Mouse (Mus musculus): ENCODE results near the gene Nploc4. TPM values are rescaled to one million over a fixed set of nuclear protein-coding genes. Genes with fewer than 3 reads are reported as not detected.

Gene Nploc4
- 49.8 and 56.0 TPM in 2 replicates for polyA plus RNA-seq (2016; fragmentation: Nextera tagmentation; extraction: Ambion mirVana)

DNA sequence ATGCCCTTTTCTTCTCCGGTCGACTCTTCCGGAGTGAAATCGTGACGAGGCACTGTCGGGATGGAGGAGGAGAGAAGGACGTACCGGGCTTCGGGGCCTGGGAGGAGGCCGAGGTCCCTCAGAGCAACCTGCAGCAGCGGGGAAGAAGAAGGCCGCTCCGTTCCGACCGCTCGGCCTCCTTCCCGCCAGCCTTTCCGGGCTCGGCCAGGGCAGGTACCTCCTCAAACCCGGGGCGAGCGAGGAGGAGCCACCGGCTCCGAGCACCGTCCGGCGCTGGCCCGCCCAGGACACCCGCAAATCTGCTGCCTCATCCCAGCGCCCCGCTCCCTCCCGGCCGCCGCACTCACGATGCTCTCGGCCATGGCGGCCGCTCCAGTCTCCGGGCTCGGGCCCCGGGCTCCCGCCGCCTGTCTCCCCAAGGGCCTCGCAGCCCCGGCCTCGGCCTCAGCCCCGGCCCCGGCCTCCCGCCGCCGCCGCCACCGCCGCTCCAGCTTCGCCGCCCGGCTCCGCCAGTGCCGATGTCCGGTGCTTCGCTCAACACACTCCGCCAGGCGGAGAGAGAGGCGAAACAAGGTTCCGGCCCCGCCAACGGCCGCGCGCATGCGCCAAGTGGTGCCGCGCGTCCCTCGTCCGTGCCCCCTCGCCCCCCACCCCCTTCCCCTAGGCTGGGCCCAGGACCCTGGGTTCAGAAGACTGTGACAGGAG is at the start of gene Nploc4:
TSS of gene Nploc4 (minus strand) at position 557 of the 705 bp plus-strand sequence.
- Histone ChIP-seq H3K9ac (replicated peaks) (peak within 1 kb of the TSS; percentile 98), H3K4me2 (peak within 1 kb of the TSS; percentile 96), H3K27ac (peak within 1 kb of the TSS; percentile 85), H3K36me3 (peaks cover 31% of the 10 kb centered on the region), H3K4me1 (replicated peaks) (peaks cover 12% of the 10 kb centered on the region), H3K9me3 (no peaks in the 10 kb centered on the region), H3K4me3 (replicated peaks) (peak within 1 kb of the TSS; percentile 99), H3K27me3 (no peaks in the 10 kb centered on the region)
- peak; percentile 88 for ATAC-seq (ENCODE audit: insufficient number of reproducible peaks, insufficient read depth, low FRiP score, low TSS enrichment, low read depth)
- WGBS = 1% methylated on average over 70 of the region's 77 CpGs

DNA sequence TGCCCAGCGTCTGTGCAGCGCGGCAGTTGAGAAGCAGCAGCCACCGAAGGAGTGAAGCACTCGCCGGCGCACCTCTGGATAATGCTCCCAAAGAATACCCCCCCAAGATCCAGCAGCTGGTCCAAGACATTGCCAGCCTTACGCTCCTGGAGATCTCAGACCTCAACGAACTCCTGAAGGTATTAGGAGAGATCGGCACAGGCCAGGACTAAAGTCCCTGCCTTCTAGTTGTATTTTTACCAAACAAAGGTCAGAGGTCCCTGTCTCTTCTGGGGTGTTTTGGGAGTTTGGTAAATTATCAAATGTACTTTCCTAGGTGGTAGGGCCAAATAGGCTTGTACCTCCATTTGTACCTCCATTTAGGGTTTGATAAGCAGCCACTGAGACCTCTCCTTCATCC is 47.7 kb upstream of the Nploc4 start:
- 9% methylated on average over 10 of the region's 10 CpGs for WGBS
- Histone ChIP-seq H3K9ac (replicated peaks) (peak overlapping the region; percentile 89), H3K9me3 (no peaks in the 10 kb centered on the region), H3K4me1 (replicated peaks) (peaks cover 30% of the 10 kb centered on the region), H3K27ac (0 out of 2 replicates have a peak overlapping the region, but pooled peaks have one; percentile 91), H3K4me2 (peak overlapping the region; percentile 87), H3K36me3 (peaks cover 78% of the 10 kb centered on the region), H3K4me3 (replicated peaks) (peak overlapping the region; percentile 96), H3K27me3 (no peaks in the 10 kb centered on the region)
- no peak for ATAC-seq (ENCODE audit: insufficient number of reproducible peaks, insufficient read depth, low FRiP score, low TSS enrichment, low read depth)

DNA sequence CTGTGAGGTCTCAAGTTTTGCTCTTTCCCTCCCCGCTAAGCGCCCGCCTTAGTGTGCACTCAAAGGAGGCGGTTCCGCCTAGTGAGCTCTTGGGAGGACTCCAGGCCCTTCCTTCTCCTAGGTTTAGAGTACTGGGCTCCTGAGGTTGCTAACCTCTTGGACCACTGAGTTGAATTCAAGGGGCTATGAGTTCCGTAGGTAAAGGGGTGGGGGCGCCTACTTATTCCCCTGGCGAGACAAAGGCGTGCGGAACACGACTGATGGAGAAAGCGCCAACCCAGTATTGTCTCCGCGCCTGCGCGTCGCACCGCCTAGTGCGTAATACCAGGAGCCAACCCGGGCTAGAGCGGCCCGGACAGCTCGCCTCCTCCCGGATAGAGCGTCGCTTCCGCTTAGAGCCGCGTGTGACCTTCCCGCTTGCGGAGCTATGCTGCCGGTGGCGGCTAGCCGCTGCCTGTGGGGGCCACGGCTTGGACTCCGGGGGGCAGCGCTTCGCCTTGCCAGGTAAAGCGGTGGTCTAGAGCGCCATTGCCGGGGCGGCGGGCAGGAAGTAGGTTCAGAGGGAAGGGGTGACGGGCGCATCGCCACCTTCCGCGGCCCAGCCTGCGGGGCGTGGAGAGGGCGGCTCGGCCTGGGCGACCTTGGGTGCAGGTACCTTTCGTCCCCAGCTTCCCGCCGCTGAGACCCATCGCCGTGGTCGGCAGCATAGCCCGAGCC is 46.9 kb upstream of the Nploc4 start, which contains the start of gene Mrpl12:
TSS of gene Mrpl12 (plus strand) at position 349 of the 717 bp plus-strand sequence.
- Histone ChIP-seq H3K9me3 (no peaks in the 10 kb centered on the region), H3K9ac (replicated peaks) (peak within 1 kb of the TSS; percentile 89), H3K4me1 (replicated peaks) (peaks cover 22% of the 10 kb centered on the region), H3K27ac (peak within 1 kb of the TSS; percentile 91), H3K4me2 (peak within 1 kb of the TSS; percentile 87), H3K36me3 (peaks cover 81% of the 10 kb centered on the region), H3K27me3 (no peaks in the 10 kb centered on the region), H3K4me3 (replicated peaks) (peak within 1 kb of the TSS; percentile 96)
- under 1% methylated on average over 60 of the region's 60 CpGs for WGBS
- peak; percentile 88 for ATAC-seq (ENCODE audit: insufficient number of reproducible peaks, insufficient read depth, low FRiP score, low TSS enrichment, low read depth)

DNA sequence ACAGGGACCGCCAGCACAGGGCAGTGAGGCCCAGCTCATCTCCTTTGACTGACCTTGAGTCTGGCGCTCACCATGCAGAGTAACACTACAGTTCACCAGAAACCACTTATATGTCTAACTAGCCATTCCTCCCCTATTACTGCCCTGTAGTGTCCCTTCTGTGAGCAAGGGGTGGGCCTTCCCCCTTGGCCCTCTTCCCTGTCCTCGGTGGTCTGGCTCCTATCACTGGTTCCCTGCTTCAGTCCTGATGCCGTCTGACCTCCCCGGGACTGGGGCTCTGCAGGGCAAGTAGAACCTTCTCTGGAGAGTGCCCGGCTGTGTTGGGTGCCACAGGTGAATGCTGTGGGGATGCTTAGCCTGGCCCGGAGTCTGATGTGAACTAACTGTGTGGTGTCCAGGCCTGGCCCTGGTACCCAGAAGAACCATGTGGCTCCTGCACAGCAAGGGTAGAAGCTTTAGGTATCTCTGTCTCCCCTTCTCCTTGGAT is 46.0 kb upstream of the Nploc4 start:
- peak overlapping the region; percentile 96 for H3K4me3 ChIP-seq (replicated peaks)
- H3K27me3 ChIP-seq = no peaks in the 10 kb centered on the region
- peaks cover 83% of the 10 kb centered on the region for H3K36me3 ChIP-seq
- H3K4me2 ChIP-seq = peak overlapping the region; percentile 87
- WGBS = 82% methylated on average over 7 of the region's 7 CpGs
- ATAC-seq (ENCODE audit: insufficient number of reproducible peaks, insufficient read depth, low FRiP score, low TSS enrichment, low read depth) = no peak
- H3K27ac ChIP-seq = peak overlapping the region; percentile 91
- H3K9me3 ChIP-seq = no peaks in the 10 kb centered on the region
- H3K4me1 ChIP-seq (replicated peaks) = peaks cover 18% of the 10 kb centered on the region
- H3K9ac ChIP-seq (replicated peaks) = peak overlapping the region; percentile 89

DNA sequence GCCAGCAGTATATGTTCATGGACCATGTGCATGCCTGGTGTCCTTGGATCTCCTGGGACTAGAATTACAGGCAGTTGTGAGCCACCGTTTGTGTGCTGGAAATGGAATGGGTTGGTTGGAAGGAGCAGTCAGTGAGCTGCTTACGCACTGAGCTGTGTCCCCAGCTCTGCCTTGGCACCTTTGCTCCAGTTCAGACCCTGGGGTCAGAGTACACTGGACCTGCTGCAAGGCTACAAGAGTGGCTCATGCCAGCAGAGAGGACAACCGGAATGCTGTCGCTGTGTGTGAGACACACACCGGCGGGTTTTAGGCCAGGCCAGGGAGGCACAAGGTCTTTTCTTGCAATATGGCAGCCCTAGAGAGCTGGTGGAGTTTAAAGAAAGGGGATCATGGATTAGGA is 34.5 kb upstream of the Nploc4 start:
- Histone ChIP-seq H3K4me2 (no peak overlapping the region), H3K27ac (no peak overlapping the region), H3K27me3 (no peaks in the 10 kb centered on the region), H3K36me3 (peaks cover 81% of the 10 kb centered on the region), H3K9me3 (no peaks in the 10 kb centered on the region), H3K4me1 (replicated peaks) (peaks cover 9% of the 10 kb centered on the region), H3K4me3 (replicated peaks) (no peak overlapping the region), H3K9ac (replicated peaks) (no peak overlapping the region)
- WGBS = 94% methylated on average over 6 of the region's 6 CpGs
- no peak for ATAC-seq (ENCODE audit: insufficient number of reproducible peaks, insufficient read depth, low FRiP score, low TSS enrichment, low read depth)

DNA sequence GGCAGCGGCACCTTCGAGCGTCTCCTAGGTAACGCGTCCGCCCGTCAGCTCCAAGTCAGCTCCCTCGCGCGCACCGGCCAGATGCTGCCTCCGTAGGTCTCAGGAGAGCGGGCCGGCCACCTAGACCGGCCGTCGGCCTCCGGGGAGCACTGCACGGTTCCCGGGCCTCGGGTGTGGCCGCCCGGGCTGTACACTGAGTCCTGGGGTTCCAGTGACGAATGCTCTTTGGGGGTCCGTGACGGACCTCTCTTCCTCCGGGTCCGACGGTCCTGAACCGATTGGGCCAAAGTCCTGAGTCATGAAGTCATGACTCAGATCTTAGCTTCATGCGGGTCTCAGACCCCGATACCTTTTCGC is 30.2 kb upstream of the Nploc4 start:
- Histone ChIP-seq H3K4me3 (replicated peaks) (peak overlapping the region; percentile 93), H3K9ac (replicated peaks) (peak overlapping the region; percentile 80), H3K4me1 (replicated peaks) (peaks cover 21% of the 10 kb centered on the region), H3K4me2 (peak overlapping the region; percentile 78), H3K9me3 (no peaks in the 10 kb centered on the region), H3K27me3 (no peaks in the 10 kb centered on the region), H3K36me3 (peaks cover 69% of the 10 kb centered on the region), H3K27ac (0 out of 2 replicates have a peak overlapping the region, but pooled peaks have one; percentile 50)
- ATAC-seq (ENCODE audit: insufficient number of reproducible peaks, insufficient read depth, low FRiP score, low TSS enrichment, low read depth) = no peak; the same call in 1 of the 2 replicates
- 2% methylated on average over 33 of the region's 33 CpGs for WGBS

DNA sequence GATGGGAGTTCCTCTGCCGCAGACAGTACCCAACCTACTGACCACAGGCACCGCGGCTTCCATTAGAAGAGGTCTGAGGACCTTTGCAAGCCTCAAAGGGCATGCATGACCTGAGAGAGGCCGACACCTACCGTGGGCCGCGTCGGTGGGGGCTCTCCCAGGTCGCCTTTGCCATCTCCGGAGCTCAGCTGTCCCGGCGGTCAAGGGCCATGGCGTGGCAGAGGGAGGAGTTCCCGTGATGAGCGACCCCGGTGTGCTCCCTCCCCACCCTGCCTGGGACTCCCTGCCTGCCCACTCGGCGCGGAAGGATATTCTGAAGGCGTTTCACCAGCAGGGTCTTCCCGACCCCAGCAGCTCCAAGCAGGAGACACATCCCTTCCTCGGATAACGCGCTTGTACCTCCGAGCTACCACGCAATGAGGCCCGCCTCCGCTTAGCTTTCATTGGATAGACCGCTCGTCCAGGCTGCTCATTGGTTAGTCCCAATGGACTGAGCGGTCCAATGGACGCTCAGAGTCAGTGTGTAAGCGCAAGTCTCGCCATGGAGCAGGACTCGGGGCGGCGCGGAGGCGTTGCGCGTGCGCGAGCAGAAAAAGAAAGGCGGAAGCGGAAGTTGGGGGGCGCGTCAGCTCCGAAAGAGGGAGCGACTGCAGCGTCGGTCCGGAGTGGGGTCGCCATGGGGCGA is 29.7 kb upstream of the Nploc4 start, which contains the start of gene Arl16:
TSS of gene Arl16 (minus strand) at position 557 of the 685 bp plus-strand sequence.
- Histone ChIP-seq H3K9me3 (no peaks in the 10 kb centered on the region), H3K4me1 (replicated peaks) (peaks cover 21% of the 10 kb centered on the region), H3K36me3 (peaks cover 69% of the 10 kb centered on the region), H3K27me3 (no peaks in the 10 kb centered on the region), H3K9ac (replicated peaks) (peak within 1 kb of the TSS; percentile 80), H3K4me3 (replicated peaks) (peak within 1 kb of the TSS; percentile 93), H3K4me2 (peak within 1 kb of the TSS; percentile 78), H3K27ac (peak within 1 kb of the TSS; percentile 70)
- WGBS = under 1% methylated on average over 54 of the region's 54 CpGs
- peak; percentile 99 for ATAC-seq (ENCODE audit: insufficient number of reproducible peaks, insufficient read depth, low FRiP score, low TSS enrichment, low read depth)

DNA sequence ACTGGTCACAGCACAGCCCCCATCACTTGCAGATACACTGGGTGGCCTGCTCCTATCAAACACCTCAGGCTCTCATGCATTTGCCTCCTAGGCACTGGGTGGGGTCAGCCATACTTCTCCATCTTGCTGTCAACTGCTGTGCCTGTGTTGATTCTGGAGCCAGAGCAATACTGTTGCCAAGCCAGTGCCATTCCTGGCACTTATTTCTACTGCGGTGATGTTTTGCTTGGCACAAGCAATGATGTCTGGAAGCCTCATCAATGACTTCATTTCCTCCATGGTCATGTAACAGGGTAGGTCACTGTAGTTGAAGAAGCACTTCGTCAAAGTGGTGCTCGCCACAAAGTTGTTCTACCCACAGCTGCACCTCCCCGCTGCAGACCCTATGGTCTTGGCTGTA is 28.0 kb upstream of the Nploc4 start:
- Histone ChIP-seq H3K4me3 (replicated peaks) (peak overlapping the region; percentile 93; the same call in 1 of the 2 replicates), H3K9me3 (no peaks in the 10 kb centered on the region), H3K27me3 (no peaks in the 10 kb centered on the region), H3K4me1 (replicated peaks) (peaks cover 21% of the 10 kb centered on the region), H3K27ac (no peak overlapping the region), H3K36me3 (peaks cover 69% of the 10 kb centered on the region), H3K4me2 (0 out of 2 replicates have a peak overlapping the region, but pooled peaks have one; percentile 78), H3K9ac (replicated peaks) (no peak overlapping the region)
- ATAC-seq (ENCODE audit: insufficient number of reproducible peaks, insufficient read depth, low FRiP score, low TSS enrichment, low read depth) = no peak
- WGBS = 91% methylated on average over 4 of the region's 4 CpGs

DNA sequence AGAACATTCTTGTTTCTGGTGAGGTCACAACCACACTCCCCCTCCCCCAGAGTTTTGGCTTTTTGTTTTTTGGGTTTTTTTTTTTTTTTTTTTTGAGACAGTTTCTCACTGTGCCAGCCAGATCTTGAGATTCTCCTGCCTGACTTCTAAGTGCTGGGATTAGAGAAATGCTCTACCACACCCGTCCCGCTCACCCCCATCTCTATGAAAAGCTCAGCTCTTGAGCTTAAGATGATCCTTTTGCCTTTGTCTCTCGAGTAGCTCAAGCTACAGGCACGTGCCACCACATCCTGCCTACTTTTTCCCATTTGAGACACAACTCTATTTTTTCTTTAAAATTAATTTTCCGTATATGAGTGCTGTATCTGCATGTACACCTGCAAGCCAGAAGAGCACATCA is 26.9 kb upstream of the Nploc4 start:
- 88% methylated on average over 5 of the region's 5 CpGs for WGBS
- Histone ChIP-seq H3K27ac (no peak overlapping the region), H3K9ac (replicated peaks) (no peak overlapping the region), H3K27me3 (no peaks in the 10 kb centered on the region), H3K4me1 (replicated peaks) (peaks cover 23% of the 10 kb centered on the region), H3K36me3 (peaks cover 68% of the 10 kb centered on the region), H3K9me3 (no peaks in the 10 kb centered on the region), H3K4me2 (no peak overlapping the region), H3K4me3 (replicated peaks) (no peak overlapping the region)
- ATAC-seq (ENCODE audit: insufficient number of reproducible peaks, insufficient read depth, low FRiP score, low TSS enrichment, low read depth) = no peak

DNA sequence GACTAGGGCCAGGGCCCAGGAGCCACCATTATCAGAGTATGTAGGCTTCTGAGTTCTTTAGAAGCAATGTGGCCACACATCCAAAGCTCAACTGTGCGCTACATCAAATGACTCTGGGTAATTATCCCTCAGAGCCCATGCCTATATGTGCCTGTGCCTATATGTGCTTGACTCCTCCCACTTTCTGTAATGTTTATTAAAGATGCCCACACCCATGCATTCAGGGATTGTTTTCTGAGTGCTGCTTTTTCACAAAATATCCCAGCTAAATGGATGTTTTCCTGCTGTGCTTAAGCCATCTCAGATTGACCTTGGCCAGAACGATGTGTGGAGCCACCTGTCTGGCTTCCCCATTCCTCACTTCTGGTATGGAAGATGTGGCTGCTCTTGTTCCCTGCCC is 26.0 kb upstream of the Nploc4 start:
- Histone ChIP-seq H3K4me3 (replicated peaks) (no peak overlapping the region), H3K9me3 (no peaks in the 10 kb centered on the region), H3K36me3 (peaks cover 65% of the 10 kb centered on the region), H3K9ac (replicated peaks) (no peak overlapping the region), H3K4me2 (no peak overlapping the region), H3K4me1 (replicated peaks) (peaks cover 27% of the 10 kb centered on the region), H3K27ac (no peak overlapping the region), H3K27me3 (no peaks in the 10 kb centered on the region)
- ATAC-seq (ENCODE audit: insufficient number of reproducible peaks, insufficient read depth, low FRiP score, low TSS enrichment, low read depth) = no peak
- 88% methylated on average over 2 of the region's 2 CpGs for WGBS
